Mouse (Mus musculus): ENCODE data around the gene Rec8.
A peak's percentile ranks its signal among the peaks of the same experiment; 100 is the strongest.

Gene Rec8

GRCm38 (mm10) chr14:55643060-55643907 lies 25.4 kb downstream of the Rec8 start, which contains the start of gene Tm9sf1:
Gene Tm9sf1 (minus strand): TSS chr14:55643806.
- DNase-seq, result peak; percentile 74

GRCm38 (mm10) chr14:55644261-55644888 lies 26.5 kb downstream of the Rec8 start:
- DNase-seq, result peak; percentile 1

- no peak for DNase-seq
These were observed 32.0 kb downstream of the Rec8 start, which contains the start of gene Tssk4 for GRCm38 (mm10) chr14:55649884-55650283. Gene Tssk4 (plus strand): TSS chr14:55650184.

- DNase-seq, result no peak
These were observed 33.7 kb downstream of the Rec8 start for GRCm38 (mm10) chr14:55651528-55651927.

- no peak for DNase-seq
These were observed 39.1 kb downstream of the Rec8 start for GRCm38 (mm10) chr14:55656935-55657334.

- DNase-seq, result no peak
These were observed 40.2 kb downstream of the Rec8 start for GRCm38 (mm10) chr14:55658011-55658410.

GRCm38 (mm10) chr14:55659960-55660573 lies 42.2 kb downstream of the Rec8 start, which contains the start of gene Mdp1:
Gene Mdp1 (minus strand): TSS chr14:55660508.
- DNase-seq, result peak; percentile 79

- DNase-seq, result no peak
These were observed 42.8 kb downstream of the Rec8 start for GRCm38 (mm10) chr14:55660636-55661035.

- no peak for DNase-seq
These were observed 53.6 kb downstream of the Rec8 start for GRCm38 (mm10) chr14:55671486-55671832.

- peak; percentile 76 for DNase-seq
These were observed 54.2 kb downstream of the Rec8 start, which contains the start of the genes Gmpr2 and Nedd8 for GRCm38 (mm10) chr14:55671833-55672740. Gene Gmpr2 (plus strand): TSS chr14:55671941. Gene Nedd8 (minus strand): TSS chr14:55672124.

GRCm38 (mm10) chr14:55672741-55673060 lies 54.9 kb downstream of the Rec8 start:
- DNase-seq, result no peak
